Mouse (Mus musculus) ES-E14 (cell line): ENCODE measurements around the gene Dpyd.

ENCODE experiments used
- MAFK ChIP-seq: IDR thresholded peaks from 2 replicates; pipeline ENCODE4 v1.6.1; 2014; ENCODE audit warnings: mild to moderate bottlenecking, low read depth, low read length, inconsistent platforms; ENCODE audit not compliant: insufficient read depth
- ZC3H11A ChIP-seq: IDR thresholded peaks from 2 replicates; pipeline ENCODE4 v1.6.1; 2012; ENCODE audit warnings: low read depth, mild to moderate bottlenecking, inconsistent platforms, low read length, borderline replicate concordance

DNA sequence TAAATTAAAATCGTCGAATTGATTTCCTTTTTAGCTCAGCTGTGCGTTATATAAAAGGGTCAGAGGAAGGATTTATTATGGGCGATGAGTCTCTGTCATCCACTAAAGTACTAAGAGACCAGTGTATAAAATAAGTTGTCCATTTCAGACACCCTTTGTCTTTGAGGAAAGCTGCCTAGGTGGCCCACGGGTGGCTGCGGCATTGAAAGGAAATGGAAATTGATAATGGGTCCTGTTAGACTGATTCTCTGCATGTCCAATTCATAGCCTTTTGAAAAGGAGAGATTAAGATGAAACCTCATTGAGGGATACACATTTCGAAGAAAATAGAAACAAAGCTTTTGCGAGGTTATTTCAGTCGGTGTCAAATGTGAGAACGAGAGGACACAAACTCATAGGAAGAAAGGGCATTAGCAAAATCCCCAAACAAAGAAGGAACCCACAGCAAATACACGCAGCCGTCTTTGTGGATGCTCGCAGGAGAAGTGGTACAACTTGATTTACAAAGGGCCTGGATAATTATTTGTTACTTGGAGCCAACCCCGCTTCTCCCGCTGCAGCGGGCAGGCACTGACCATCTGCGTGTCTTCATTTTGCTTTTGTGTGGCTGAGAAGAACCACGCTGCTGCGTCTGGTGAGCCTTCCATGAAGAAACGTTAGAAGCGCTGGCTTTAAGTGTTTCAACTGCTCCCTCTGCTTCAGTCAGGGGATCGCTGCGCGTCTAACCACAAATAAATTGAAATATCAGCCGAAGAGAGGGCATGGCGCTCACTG, 825.6 kb downstream of the Dpyd start:
- no peak for TF ChIP-seq ZC3H11A
- TF ChIP-seq MAFK, result no peak
